Mouse (Mus musculus) CH12.LX (cell line): ENCODE data around the gene Kif18a.

Experiments
- CHD2 ChIP-seq: IDR thresholded peaks from 2 replicates; pipeline ENCODE4 v1.6.1; 2011; ENCODE audit warnings: low read length, improper control_type of control experiment
- CTCF ChIP-seq, 2 experiments: IDR thresholded peaks in 1 of 2; conservative IDR thresholded peaks in 1 of 2; 2 replicates each; pipeline ENCODE4 v1.5.1; 2011 to 2012; ENCODE audit warnings: low read depth in 2 of 2, low read length in 2 of 2, improper control_type of control experiment in 1 of 2, inconsistent platforms in 1 of 2, mild to moderate bottlenecking in 1 of 2, moderate library complexity in 1 of 2
- EP300 ChIP-seq: IDR thresholded peaks from 2 replicates; pipeline ENCODE4 v1.6.1; 2011; ENCODE audit warnings: low read length, improper control_type of control experiment
- MAX ChIP-seq: IDR thresholded peaks from 2 replicates; pipeline ENCODE4 v1.6.1; 2011; ENCODE audit warnings: low read length, improper control_type of control experiment
- POLR2A ChIP-seq: IDR thresholded peaks from 2 replicates; pipeline ENCODE4 v1.6.1; 2011; ENCODE audit warnings: low read depth, mild to moderate bottlenecking, improper control_type of control experiment, low read length
- RCOR1 ChIP-seq: conservative IDR thresholded peaks from 2 replicates; pipeline ENCODE4 v1.6.1; 2012; ENCODE audit warnings: low read depth, mild to moderate bottlenecking, inconsistent platforms, low read length, improper control_type of control experiment
- SMC3 ChIP-seq: IDR thresholded peaks from 2 replicates; pipeline ENCODE4 v1.6.1; 2011; ENCODE audit warnings: low read depth, low read length, improper control_type of control experiment
- TCF12 ChIP-seq: IDR thresholded peaks from 2 replicates; pipeline ENCODE4 v1.6.1; 2014; ENCODE audit warnings: low read depth, mild to moderate bottlenecking, inconsistent platforms, low read length, improper control_type of control experiment
- USF1 ChIP-seq: IDR thresholded peaks from 2 replicates; pipeline ENCODE4 v1.6.1; 2014; ENCODE audit warnings: low read depth, mild to moderate bottlenecking, inconsistent platforms, low read length, improper control_type of control experiment
- USF2 ChIP-seq: conservative IDR thresholded peaks from 2 replicates; pipeline ENCODE4 v1.6.1; 2011; ENCODE audit warnings: low read depth, low read length, improper control_type of control experiment

DNA sequence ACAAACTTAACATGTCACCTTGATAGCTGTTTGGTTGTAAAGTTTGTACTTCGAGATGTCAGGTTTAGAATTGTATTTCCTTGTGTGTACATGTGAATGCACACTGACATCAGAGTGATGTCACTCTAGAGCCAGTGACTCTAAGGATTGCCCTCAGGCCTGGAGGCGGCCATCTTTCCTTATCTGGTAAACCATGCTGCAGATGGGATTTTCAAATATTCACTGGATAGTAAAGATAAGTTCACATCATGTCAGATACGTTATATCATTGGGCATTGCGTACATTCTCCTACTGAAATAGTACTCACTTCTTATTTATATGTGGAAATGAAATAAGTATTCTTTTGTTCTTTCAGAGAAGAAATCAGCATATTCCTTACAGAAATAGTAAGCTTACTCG is 15.7 kb downstream of the Kif18a start:
- TF ChIP-seq CTCF (conservative IDR thresholded peaks at IDR 0.05 in 1 of 2, IDR thresholded peaks at IDR 0.05 in 1 of 2; ENCODE audit: low read depth in 2 of 2, low read length in 2 of 2), result no peak
- no peak for TF ChIP-seq MAX
- TF ChIP-seq POLR2A, result no peak
- TF ChIP-seq USF2, result no peak
- TF ChIP-seq TCF12, result no peak
- TF ChIP-seq CHD2, result no peak
- no peak for TF ChIP-seq SMC3
- TF ChIP-seq RCOR1, result no peak
- TF ChIP-seq USF1, result no peak
- no peak for TF ChIP-seq EP300
